Mouse (Mus musculus) kidney, postnatal 14 days (tissue): ENCODE measurements around the gene Meiob.

Experiments used
- DNase-seq: peaks from one replicate; pipeline ENCODE4 v3.0.0; 2022; ENCODE audit warnings: mixed read lengths

The Meiob gene

GRCm38 (mm10) chr17:24821351-24822280, 17.5 kb downstream of the Meiob start:
- peak; percentile 21 for DNase-seq

DNA sequence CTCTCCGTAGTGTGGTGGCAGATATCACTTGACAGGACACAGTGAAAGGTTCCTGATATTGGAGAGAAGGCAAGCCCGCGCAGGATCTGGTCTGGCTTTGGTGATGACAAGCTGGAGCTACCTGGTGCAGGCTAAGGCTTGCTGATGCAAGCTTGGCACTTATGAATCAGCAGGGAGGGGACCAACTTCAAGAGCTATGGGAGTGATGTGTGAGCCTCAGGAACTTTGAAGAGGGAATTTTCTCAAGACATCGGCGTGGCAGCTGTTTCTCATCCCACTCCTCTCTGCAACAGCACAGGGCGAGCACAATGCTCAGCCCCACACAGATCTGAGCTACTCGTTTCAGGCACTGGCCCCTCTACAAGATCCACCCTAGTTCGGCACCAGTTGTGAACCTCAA, 35.8 kb downstream of the Meiob start, which contains the start of gene Hagh:
Hagh (plus strand) TSS at position 302 of the 400 bp plus-strand sequence.
- no peak for DNase-seq

DNA sequence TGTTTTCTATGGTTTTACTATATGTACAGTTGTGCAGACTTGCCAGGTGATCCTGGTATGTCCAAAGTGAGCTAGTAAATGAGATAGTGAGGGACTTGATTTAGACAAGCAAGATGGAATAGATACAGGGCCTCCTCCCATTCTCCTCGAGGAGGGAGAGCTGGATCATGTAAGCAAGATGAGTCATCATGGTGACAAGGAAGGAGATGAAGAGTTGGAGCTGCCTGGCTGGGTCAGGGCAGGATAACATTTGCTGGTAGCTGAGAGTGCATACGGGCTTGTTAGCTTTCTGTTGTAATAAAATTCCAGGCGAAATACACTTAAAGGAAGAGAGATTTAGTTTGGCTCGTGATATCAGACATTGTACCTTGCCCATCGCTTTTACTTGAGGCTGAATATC, 36.3 kb downstream of the Meiob start:
- no peak for DNase-seq

DNA sequence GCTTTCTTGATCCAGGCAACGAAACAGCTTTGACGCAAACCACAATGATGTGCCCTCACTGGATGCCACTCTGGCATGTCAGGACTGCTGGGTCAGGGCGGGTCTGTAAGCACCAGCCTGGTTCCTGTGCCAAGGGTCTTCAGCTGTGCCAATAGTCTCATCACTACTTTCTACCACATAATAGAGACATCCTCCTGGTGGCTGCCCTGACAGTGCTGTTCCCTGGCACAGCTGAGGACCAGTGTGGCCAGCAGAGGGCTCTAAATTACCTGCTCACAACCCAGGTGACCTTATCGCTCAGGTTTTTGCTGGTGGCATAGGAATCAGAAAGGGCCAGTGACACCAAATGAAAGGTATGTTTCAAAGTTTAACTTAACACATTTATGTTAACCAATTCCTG, 37.0 kb downstream of the Meiob start:
- DNase-seq, result peak; percentile 64

DNA sequence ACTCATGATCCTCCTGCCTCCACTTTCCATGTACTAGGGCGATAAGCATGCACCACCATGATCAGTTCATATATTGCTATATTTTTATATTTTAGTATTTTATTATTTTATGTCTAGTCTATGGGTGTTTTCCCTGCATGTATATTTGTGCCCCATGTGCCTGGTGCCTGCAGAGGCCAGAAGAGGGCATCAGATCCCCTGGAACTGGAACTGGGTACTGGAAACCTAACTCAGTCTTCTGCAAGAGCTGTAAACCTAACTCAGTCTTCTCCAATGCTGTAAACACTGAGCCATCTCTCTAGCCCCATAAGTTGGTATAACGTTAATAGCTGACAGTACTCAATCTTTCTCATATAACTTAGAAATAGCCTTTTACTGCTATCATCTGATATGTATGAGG, 38.5 kb downstream of the Meiob start:
- DNase-seq, result no peak

DNA sequence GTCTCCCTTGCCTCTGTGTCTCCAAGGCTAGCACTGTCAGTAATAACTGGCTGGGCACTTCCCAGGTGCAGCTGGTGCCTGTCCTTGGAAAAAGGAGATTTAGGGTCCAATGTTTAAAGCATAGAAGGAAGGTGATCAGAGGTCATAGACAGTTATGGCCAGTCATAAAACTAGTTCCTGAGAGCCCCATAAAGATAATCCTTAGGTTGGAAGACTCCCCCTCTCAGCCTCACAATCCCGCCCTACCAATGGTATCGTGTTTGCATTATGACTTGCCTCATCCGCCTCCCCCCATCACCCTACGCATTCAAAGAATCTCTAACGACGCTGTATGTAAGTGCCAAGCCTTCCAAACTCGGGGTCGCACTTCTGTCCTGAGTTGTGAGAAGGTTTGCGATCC, 40.4 kb downstream of the Meiob start:
- no peak for DNase-seq

GRCm38 (mm10) chr17:24847386-24847785, 43.3 kb downstream of the Meiob start:
- peak; percentile 66 for DNase-seq

DNA sequence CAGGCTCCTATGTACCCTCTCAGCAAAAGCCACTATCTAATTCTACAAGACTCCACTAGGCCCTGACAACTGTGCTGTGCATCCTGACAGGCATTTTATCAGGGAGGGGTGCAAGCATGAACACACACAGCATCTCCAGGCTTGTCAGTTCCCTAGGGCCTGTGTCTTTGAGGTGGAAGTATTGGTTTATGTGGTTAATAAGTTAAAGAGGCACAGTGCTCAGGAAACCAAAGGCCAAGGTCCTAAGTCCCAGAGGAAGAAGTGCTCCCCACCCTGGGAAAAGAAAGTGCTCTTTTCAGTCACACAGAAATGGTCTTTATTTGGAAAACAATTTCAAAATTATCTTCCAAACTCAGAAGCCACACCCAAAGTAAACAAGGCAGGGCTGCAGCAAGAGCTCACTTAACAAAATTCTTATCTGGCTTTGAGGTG, 44.5 kb downstream of the Meiob start:
- peak; percentile 54 for DNase-seq

- DNase-seq, result no peak
These were observed 45.6 kb downstream of the Meiob start for GRCm38 (mm10) chr17:24849733-24850064.

GRCm38 (mm10) chr17:24850065-24850772, 46.1 kb downstream of the Meiob start, which contains the start of gene Fahd1:
Gene Fahd1 (minus strand): TSS chr17:24850364.
- DNase-seq, result peak; percentile 98

- DNase-seq, result no peak
These were observed 46.7 kb downstream of the Meiob start for GRCm38 (mm10) chr17:24850773-24851127.

GRCm38 (mm10) chr17:24851381-24852125, 47.5 kb downstream of the Meiob start:
- no peak for DNase-seq

DNA sequence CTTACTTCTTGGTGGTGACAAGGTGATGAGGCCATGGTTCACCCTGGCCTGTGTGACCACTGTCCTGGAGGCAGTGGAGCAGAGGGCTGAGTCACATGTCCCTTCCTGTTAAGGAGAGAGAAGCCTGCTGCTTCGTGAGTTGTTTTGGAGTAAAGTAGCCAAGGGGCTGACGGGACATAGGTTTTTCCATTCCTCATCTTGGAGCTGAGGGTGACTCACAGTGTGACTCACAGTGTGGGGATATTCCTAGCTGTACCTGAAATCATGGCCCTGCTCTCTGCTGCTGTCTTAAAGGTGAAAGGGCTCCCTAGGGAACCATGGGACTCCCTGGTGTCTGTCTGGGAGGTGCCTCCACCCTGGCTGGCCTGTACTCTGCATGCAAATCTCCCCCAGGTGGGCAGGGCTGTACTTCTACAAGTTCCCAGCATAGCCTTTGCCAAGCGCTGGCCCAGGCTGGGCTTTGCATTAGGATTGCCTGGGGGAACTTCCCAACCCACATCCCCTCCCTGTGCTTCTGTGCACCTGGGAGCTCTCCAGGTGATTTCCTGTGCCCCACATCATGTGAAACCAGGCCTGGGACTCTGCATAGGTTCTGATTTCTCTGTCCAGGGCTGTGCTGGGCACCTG, 51.9 kb downstream of the Meiob start:
- DNase-seq, result no peak

DNA sequence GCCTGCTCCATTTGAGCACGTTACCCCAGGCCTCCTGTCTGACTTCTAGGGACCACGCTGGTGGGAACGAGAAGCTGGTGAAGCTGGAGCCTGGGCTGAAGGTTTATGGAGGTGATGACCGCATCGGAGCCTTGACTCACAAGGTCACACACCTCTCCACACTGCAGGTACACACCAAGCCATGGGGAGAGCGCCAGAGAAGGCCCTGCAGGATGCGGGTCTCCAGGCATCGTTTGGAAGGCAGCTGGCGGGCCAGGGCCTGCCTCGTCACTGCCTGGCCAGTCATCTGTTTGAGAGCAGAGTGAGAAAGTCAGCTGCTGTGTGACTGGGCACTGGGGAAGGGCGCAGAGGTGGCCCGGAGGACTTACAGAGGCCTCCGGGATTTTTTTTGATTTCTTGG, 52.5 kb downstream of the Meiob start:
- no peak for DNase-seq

DNA sequence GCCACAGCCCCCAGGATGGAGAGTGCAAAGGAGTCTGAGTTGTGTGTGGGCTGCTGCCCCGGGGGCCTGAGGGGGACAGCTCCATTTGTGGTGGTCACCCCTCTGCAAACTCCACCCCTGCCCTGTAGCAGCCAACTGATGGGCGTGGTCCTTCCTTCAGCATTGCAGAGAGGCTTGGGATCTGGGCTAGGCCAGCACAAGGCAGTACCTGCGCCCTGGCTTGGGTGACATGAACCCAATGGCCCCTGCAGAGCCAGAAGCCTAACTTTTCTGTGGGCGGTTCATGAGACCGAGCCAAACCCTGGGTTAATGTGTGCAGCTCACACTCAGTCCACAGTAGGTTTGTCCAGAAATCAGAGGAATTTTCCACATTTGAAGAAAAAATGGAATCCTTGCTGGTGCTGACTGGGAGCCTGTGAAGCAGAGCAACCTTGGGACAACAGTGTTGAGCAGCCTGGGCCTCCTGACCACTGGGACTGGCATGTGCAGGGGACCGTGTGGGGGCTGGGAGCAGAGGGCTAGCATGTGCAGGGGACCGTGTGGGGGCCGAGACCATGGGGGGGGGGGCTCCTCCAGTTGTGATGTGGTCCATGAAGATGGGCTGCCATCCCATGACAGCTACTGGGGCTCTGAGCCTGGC, 53.9 kb downstream of the Meiob start:
- DNase-seq, result peak; percentile 81

GRCm38 (mm10) chr17:24858967-24859366, 54.9 kb downstream of the Meiob start:
- no peak for DNase-seq

GRCm38 (mm10) chr17:24860076-24860475, 56.0 kb downstream of the Meiob start:
- no peak for DNase-seq

GRCm38 (mm10) chr17:24861785-24862184, 57.7 kb downstream of the Meiob start:
- no peak for DNase-seq

DNA sequence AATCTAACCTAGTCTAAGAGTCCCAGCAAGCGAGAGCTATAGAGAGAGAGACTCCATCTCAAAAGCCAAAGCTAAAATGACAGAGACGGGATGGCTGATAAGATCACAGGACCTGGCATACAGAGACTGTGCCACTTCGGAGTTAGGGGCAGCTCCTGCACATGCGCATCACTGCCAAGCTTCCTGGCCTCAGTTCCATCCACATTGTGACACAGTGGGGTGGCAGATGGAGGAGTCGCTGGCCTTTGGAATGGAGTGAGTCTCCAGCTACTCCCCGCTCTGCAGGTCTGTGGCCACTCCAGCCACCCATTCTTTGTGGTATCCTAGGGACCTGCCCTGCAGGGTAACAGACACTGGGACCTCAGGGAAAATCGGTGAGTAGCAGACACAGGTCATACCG, 61.7 kb downstream of the Meiob start, which contains the start of gene Igfals:
Igfals (plus strand) TSS at position 222 of the 400 bp plus-strand sequence.
- DNase-seq, result no peak

GRCm38 (mm10) chr17:24867914-24868313, 63.8 kb downstream of the Meiob start:
- DNase-seq, result no peak

DNA sequence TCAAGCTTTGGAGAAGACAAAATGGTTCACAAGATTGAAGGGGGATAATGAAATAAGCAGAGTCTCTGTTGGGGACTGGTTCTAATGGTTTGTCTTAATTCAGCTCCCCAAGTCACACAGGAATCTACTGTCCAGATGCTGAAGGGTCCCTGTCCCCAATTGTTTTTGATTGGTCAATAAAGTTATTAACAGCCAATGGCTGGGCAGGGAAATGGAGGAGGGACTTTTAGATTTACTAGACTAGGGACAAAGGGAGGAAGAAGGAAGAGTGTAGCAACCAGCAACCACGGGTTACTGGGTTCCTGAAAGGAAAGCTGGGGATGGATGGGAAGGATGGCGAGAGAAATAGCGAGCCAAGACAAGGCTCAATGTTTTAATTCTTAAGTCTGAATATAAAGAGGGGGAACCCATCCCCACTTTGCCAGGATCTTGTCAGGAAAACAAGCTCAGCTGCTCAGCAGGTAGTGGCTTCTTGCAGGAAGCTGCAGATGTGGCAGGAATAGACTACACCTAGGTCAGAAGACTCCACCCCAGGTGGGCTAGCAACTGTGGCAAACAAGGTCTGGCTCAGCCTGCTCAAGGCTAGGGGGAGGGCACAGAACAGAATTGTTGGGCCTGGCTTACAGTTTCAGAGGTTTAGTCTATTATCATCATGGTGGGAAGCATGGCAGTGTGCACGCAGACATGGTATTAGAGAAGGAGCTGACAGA, 69.8 kb downstream of the Meiob start:
- DNase-seq, result no peak

- no peak for DNase-seq
These were observed 70.3 kb downstream of the Meiob start for GRCm38 (mm10) chr17:24874405-24874745.
